Mouse (Mus musculus): ENCODE measurements around the gene Vmn2r116.
"Not testable (repeated sequence)": the region's sequence is repeated elsewhere in the genome, so short reads cannot be mapped to it uniquely, and the experiment has no call there.

Gene Vmn2r116

DNA sequence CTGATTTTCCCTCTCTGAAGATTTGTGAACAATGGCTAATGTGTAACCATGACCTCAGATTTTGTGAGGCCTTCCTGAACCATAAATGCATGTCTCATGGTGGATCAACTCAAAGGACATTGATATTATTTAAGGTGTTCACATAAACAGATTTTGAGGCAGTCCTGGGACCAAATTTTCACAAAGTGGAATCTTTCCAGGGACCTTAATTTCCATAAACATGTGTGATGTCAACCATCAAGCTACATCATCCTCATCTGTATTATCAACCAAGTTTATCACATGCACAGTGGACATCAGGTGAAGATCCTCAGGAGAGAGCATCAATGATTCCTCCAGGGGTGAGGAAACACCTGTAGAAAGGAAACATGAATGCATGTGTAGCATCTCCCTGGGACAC is at the start of gene Vmn2r116:
Gene Vmn2r116 (plus strand): TSS at position 301 of the 400 bp plus-strand sequence.
- DNase-seq, result not testable (repeated sequence)

DNA sequence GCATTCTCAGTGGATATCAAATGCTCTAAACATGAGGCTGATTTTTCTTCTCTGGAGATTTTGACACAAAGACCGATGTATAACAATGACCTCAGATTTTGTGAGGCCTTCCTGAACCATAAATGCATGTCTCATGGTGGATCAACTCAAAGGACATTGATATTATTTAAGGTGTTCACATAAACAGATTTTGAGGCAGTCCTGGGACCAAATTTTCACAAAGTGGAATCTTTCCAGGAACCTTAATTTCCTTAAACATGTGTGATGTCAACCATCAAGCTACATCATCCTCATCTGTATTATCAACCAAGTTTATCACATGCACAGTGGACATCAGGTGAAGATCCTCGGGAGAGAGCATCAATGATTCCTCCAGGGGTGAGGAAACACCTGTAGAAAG is 41.0 kb upstream of the Vmn2r116 start, which contains the start of gene Vmn2r115:
Gene Vmn2r115 (plus strand): TSS at position 301 of the 400 bp plus-strand sequence.
- not testable (repeated sequence) for DNase-seq

GRCm38 (mm10) chr17:23351644-23352043 is 32.8 kb upstream of the Vmn2r116 start:
- DNase-seq, result no peak

GRCm38 (mm10) chr17:23433150-23433679 is 48.8 kb downstream of the Vmn2r116 start:
- DNase-seq, result no peak

Measured in kidney, adult 9 months (tissue).